Mouse (Mus musculus): ENCODE data around the gene Hand1. TPM values are rescaled to one million over a fixed set of nuclear protein-coding genes. Genes with fewer than 3 reads are reported as not detected.
"Not testable (repeated sequence)": the region's sequence is repeated elsewhere in the genome, so short reads cannot be mapped to it uniquely, and the experiment has no call there.

Gene Hand1
- polyA plus RNA-seq, 1 experiment from 2014 or later, result 24.3 TPM

GRCm38 (mm10) chr11:57833296-57833977 is 819 bp upstream of the Hand1 start:
- Histone ChIP-seq H3K4me3 (peak overlapping the region; percentile 42), H3K9me3 (no peaks in the 10 kb centered on the region), H3K36me3 (no peaks in the 10 kb centered on the region), H3K27ac (replicated peaks) (peak overlapping the region; percentile 86), H3K27me3 (replicated peaks) (peaks cover 97% of the 10 kb centered on the region), H3K9ac (peak overlapping the region; percentile 80), H3K4me2 (peak overlapping the region; percentile 76), H3K4me1 (peaks cover 45% of the 10 kb centered on the region)
- no peak for ATAC-seq (ENCODE audit: extremely low read depth, insufficient number of reproducible peaks, low FRiP score, low TSS enrichment)
- WGBS, result 7% methylated on average over 30 of the region's 30 CpGs

GRCm38 (mm10) chr11:57831861-57832260 is 757 bp downstream of the Hand1 start:
- peak overlapping the region; percentile 76 for H3K4me2 ChIP-seq

GRCm38 (mm10) chr11:57831281-57831781 is 1.3 kb downstream of the Hand1 start:
- 7% methylated on average over 31 of the region's 31 CpGs for WGBS
- Histone ChIP-seq H3K36me3 (no peaks in the 10 kb centered on the region), H3K4me1 (peaks cover 52% of the 10 kb centered on the region), H3K27me3 (replicated peaks) (peaks cover 96% of the 10 kb centered on the region), H3K4me2 (peak overlapping the region; percentile 76), H3K9me3 (no peaks in the 10 kb centered on the region), H3K4me3 (peak overlapping the region; percentile 53), H3K27ac (replicated peaks) (peak overlapping the region; percentile 86), H3K9ac (peak overlapping the region; percentile 83)
- no peak for ATAC-seq (ENCODE audit: extremely low read depth, insufficient number of reproducible peaks, low FRiP score, low TSS enrichment)

More at GRCm38 (mm10) chr11:57831861-57832260, 757 bp downstream of the Hand1 start:
- 15% methylated on average over 16 of the region's 16 CpGs for WGBS
- Histone ChIP-seq H3K27me3 (replicated peaks) (peaks cover 96% of the 10 kb centered on the region), H3K9me3 (no peaks in the 10 kb centered on the region), H3K4me1 (peaks cover 55% of the 10 kb centered on the region), H3K9ac (peak overlapping the region; percentile 83), H3K4me3 (peak overlapping the region; percentile 53), H3K36me3 (no peaks in the 10 kb centered on the region), H3K27ac (replicated peaks) (peak overlapping the region; percentile 86)
- ATAC-seq (ENCODE audit: extremely low read depth, insufficient number of reproducible peaks, low FRiP score, low TSS enrichment), result no peak

GRCm38 (mm10) chr11:57829871-57830775 is 2.5 kb downstream of the Hand1 start:
- Histone ChIP-seq H3K4me2 (peak overlapping the region; percentile 76), H3K27me3 (replicated peaks) (peaks cover 93% of the 10 kb centered on the region), H3K9ac (peak overlapping the region; percentile 83), H3K4me3 (peak overlapping the region; percentile 53), H3K4me1 (peaks cover 43% of the 10 kb centered on the region), H3K36me3 (no peaks in the 10 kb centered on the region), H3K27ac (replicated peaks) (peak overlapping the region; percentile 86), H3K9me3 (no peaks in the 10 kb centered on the region)
- ATAC-seq (ENCODE audit: extremely low read depth, insufficient number of reproducible peaks, low FRiP score, low TSS enrichment), result no peak
- WGBS, result 31% methylated on average over 17 of the region's 17 CpGs

GRCm38 (mm10) chr11:57828955-57829870 is 3.4 kb downstream of the Hand1 start:
- Histone ChIP-seq H3K4me3 (peak overlapping the region; percentile 53), H3K36me3 (no peaks in the 10 kb centered on the region), H3K4me1 (peaks cover 43% of the 10 kb centered on the region), H3K4me2 (peak overlapping the region; percentile 76), H3K27me3 (replicated peaks) (peaks cover 91% of the 10 kb centered on the region), H3K9me3 (no peaks in the 10 kb centered on the region), H3K27ac (replicated peaks) (peak overlapping the region; percentile 86), H3K9ac (peak overlapping the region; percentile 83)
- no peak for ATAC-seq (ENCODE audit: extremely low read depth, insufficient number of reproducible peaks, low FRiP score, low TSS enrichment)
- WGBS, result 8% methylated on average over 53 of the region's 53 CpGs

- Histone ChIP-seq H3K4me2 (peak overlapping the region; percentile 76), H3K4me1 (peaks cover 39% of the 10 kb centered on the region), H3K27me3 (replicated peaks) (peaks cover 83% of the 10 kb centered on the region), H3K36me3 (no peaks in the 10 kb centered on the region), H3K4me3 (peak overlapping the region; percentile 53), H3K27ac (replicated peaks) (peak overlapping the region; percentile 53), H3K9ac (peak overlapping the region; percentile 83), H3K9me3 (no peaks in the 10 kb centered on the region)
- no peak for ATAC-seq (ENCODE audit: extremely low read depth, insufficient number of reproducible peaks, low FRiP score, low TSS enrichment)
- 1% methylated on average over 33 of the region's 33 CpGs for WGBS
These were observed 4.6 kb downstream of the Hand1 start for GRCm38 (mm10) chr11:57827915-57828545.

GRCm38 (mm10) chr11:57827048-57827914 is 5.3 kb downstream of the Hand1 start:
- Histone ChIP-seq H3K36me3 (no peaks in the 10 kb centered on the region), H3K27me3 (replicated peaks) (peaks cover 76% of the 10 kb centered on the region), H3K9me3 (no peaks in the 10 kb centered on the region), H3K4me2 (peak overlapping the region; percentile 76), H3K9ac (peak overlapping the region; percentile 83), H3K4me3 (peak overlapping the region; percentile 53), H3K27ac (replicated peaks) (peak overlapping the region; percentile 53), H3K4me1 (peaks cover 32% of the 10 kb centered on the region)
- WGBS, result 1% methylated on average over 41 of the region's 41 CpGs
- ATAC-seq (ENCODE audit: extremely low read depth, insufficient number of reproducible peaks, low FRiP score, low TSS enrichment), result no peak

- H3K9me3 ChIP-seq; H3K9ac ChIP-seq; H3K4me2 ChIP-seq; H3K36me3 ChIP-seq; ATAC-seq (ENCODE audit: extremely low read depth, insufficient number of reproducible peaks, low FRiP score, low TSS enrichment); H3K4me3 ChIP-seq; H3K27ac ChIP-seq (replicated peaks): not testable (repeated sequence)
- 48% methylated on average over 11 of the region's 11 CpGs for WGBS
- Histone ChIP-seq H3K4me1 (peaks cover 38% of the 10 kb centered on the region), H3K27me3 (replicated peaks) (peaks cover 55% of the 10 kb centered on the region)
These were observed 7.4 kb downstream of the Hand1 start for GRCm38 (mm10) chr11:57825234-57825633.

- no peak overlapping the region for H3K4me2 ChIP-seq
- no peak for ATAC-seq (ENCODE audit: extremely low read depth, insufficient number of reproducible peaks, low FRiP score, low TSS enrichment)
- peaks cover 41% of the 10 kb centered on the region for H3K27me3 ChIP-seq (replicated peaks)
- H3K4me1 ChIP-seq, result peaks cover 45% of the 10 kb centered on the region
- no peaks in the 10 kb centered on the region for H3K36me3 ChIP-seq
- H3K9me3 ChIP-seq, result no peaks in the 10 kb centered on the region
- 59% methylated on average over 7 of the region's 7 CpGs for WGBS
- no peak overlapping the region for H3K4me3 ChIP-seq
- no peak overlapping the region for H3K9ac ChIP-seq
- no peak overlapping the region for H3K27ac ChIP-seq (replicated peaks)
These were observed 8.9 kb downstream of the Hand1 start for GRCm38 (mm10) chr11:57823714-57824113.

- H3K9ac ChIP-seq; H3K4me3 ChIP-seq; ATAC-seq (ENCODE audit: extremely low read depth, insufficient number of reproducible peaks, low FRiP score, low TSS enrichment); H3K4me2 ChIP-seq; H3K36me3 ChIP-seq; H3K9me3 ChIP-seq; H3K27ac ChIP-seq (replicated peaks): not testable (repeated sequence)
- WGBS, result 91% methylated on average over 2 of the region's 2 CpGs
- Histone ChIP-seq H3K27me3 (replicated peaks) (peaks cover 37% of the 10 kb centered on the region), H3K4me1 (peaks cover 40% of the 10 kb centered on the region)
These were observed 9.5 kb downstream of the Hand1 start for GRCm38 (mm10) chr11:57823159-57823558.
